ENCODE assay signal across 18 mouse cellular contexts in genomic region chr17:34583397-34583796, GRCm38 (mm10). TPM values are rescaled to one million over a fixed set of nuclear protein-coding genes. Genes with fewer than 3 reads are reported as not detected.
A peak's percentile ranks its signal among the peaks of the same experiment; 100 is the strongest.
DNase-seq lines count a peak whose midpoint lies in the region; ATAC-seq lines count a peak whose summit lies in the region.
"Had no signal": no experiment of that assay in that cellular context is flagged by ENCODE, and none has a peak within 500 bp of the region (broad histone marks: within the 10 kb centered on the region; RNA-seq: fewer than 3 reads in every experiment).

No protein-coding gene starts in this region.

- H3K9me3 ChIP-seq in forebrain, embryonic 13.5 days (replicated peaks), result no peaks in the 10 kb centered on the region
- H3K9me3 ChIP-seq in forebrain, embryonic 14.5 days (replicated peaks; ENCODE audit: control insufficient read depth, low read length), result no peaks in the 10 kb centered on the region
- H3K9me3 ChIP-seq: forebrain, embryonic 15.5 days; G1E; hindbrain, embryonic 12.5 days; limb, embryonic 15.5 days; stomach, embryonic 15.5 days had no signal

- no peak for DNase-seq in forebrain, embryonic 14.5 days (ENCODE audit: low spot score)
- peak; percentile 41 for DNase-seq in kidney, postnatal 14 days
- no peak for DNase-seq in kidney, adult 8-10 months
- peak; percentile 34 to 44 for DNase-seq in right cerebral cortex, postnatal 10 days (ENCODE audit: low spot score in 2 of 2)
- DNase-seq in right cerebral cortex, adult 18-20 months, result no peak
- DNase-seq in urinary bladder, postnatal 10 days (ENCODE audit: low spot score), result no peak
- DNase-seq: embryo, embryonic 11 days; layer of hippocampus, adult 9-11 months; midbrain, embryonic 14.5 days; right cerebral cortex, postnatal 14 days; thymus, postnatal 14 days had no signal

- H3K4me3 ChIP-seq in forebrain, embryonic 13.5 days, result no peak overlapping the region
- H3K4me3 ChIP-seq in forebrain, embryonic 14.5 days (ENCODE audit: low read depth, low read length), result no peak overlapping the region
- H3K4me3 ChIP-seq: forebrain, embryonic 15.5 days; hindbrain, embryonic 12.5 days; limb, embryonic 15.5 days; stomach, embryonic 15.5 days had no signal

- H3K27ac ChIP-seq in forebrain, embryonic 13.5 days, result no peak overlapping the region
- no peak overlapping the region for H3K27ac ChIP-seq in forebrain, embryonic 14.5 days (ENCODE audit: low read depth, low read length)
- H3K27ac ChIP-seq: forebrain, embryonic 15.5 days; hindbrain, embryonic 12.5 days; limb, embryonic 15.5 days; stomach, embryonic 15.5 days had no signal

- peak overlapping the region; percentile 5; the same call in 1 of the 2 replicates for H3K9ac ChIP-seq in forebrain, embryonic 13.5 days
- no peak overlapping the region for H3K9ac ChIP-seq in forebrain, embryonic 14.5 days (ENCODE audit: low read length)
- H3K9ac ChIP-seq: forebrain, embryonic 15.5 days; limb, embryonic 15.5 days; stomach, embryonic 15.5 days had no signal

- H3K4me2 ChIP-seq in forebrain, embryonic 13.5 days, result no peak overlapping the region
- no peak overlapping the region for H3K4me2 ChIP-seq in forebrain, embryonic 14.5 days (ENCODE audit: low read length)
- H3K4me2 ChIP-seq: forebrain, embryonic 15.5 days; hindbrain, embryonic 12.5 days; limb, embryonic 15.5 days; stomach, embryonic 15.5 days had no signal

- H3K4me1 ChIP-seq in forebrain, embryonic 13.5 days, result peaks cover 20% of the 10 kb centered on the region
- H3K4me1 ChIP-seq in forebrain, embryonic 14.5 days (ENCODE audit: control insufficient read depth, insufficient read depth, low read length), result peaks cover 7% of the 10 kb centered on the region

- H3K36me3 ChIP-seq in forebrain, embryonic 13.5 days (ENCODE audit: poor library complexity, severe bottlenecking), result no peaks in the 10 kb centered on the region
- no peaks in the 10 kb centered on the region for H3K36me3 ChIP-seq in forebrain, embryonic 14.5 days (ENCODE audit: control insufficient read depth, insufficient read depth, low read length)
- H3K36me3 ChIP-seq: forebrain, embryonic 15.5 days; G1E; hindbrain, embryonic 12.5 days; limb, embryonic 15.5 days; stomach, embryonic 15.5 days had no signal

- 60% methylated on average over 7 of the region's 7 CpGs for WGBS in forebrain, embryonic 13.5 days
- 77% methylated on average over 7 of the region's 7 CpGs for WGBS in forebrain, embryonic 14.5 days

- no peak for ATAC-seq in forebrain, embryonic 13.5 days
- ATAC-seq in forebrain, embryonic 14.5 days, result no peak
- ATAC-seq: forebrain, embryonic 15.5 days; intestine, embryonic 16.5 days had no signal

- no peaks in the 10 kb centered on the region for H3K27me3 ChIP-seq in forebrain, embryonic 13.5 days
- H3K27me3 ChIP-seq in forebrain, embryonic 14.5 days (replicated peaks; ENCODE audit: control insufficient read depth, insufficient read depth, low read length), result no peaks in the 10 kb centered on the region
- H3K27me3 ChIP-seq: forebrain, embryonic 15.5 days; hindbrain, embryonic 12.5 days; limb, embryonic 15.5 days; stomach, embryonic 15.5 days had no signal

RNA-seq across cellular contexts. Expression of gene Gpsm3, which starts 6.2 kb away (rescaled TPM):
- 2.4 and 3.0 TPM in 2 replicates for polyA plus RNA-seq in forebrain, embryonic 13.5 days (2015; fragmentation: Nextera tagmentation; extraction: Ambion mirVana)
- polyA plus RNA-seq in forebrain, embryonic 14.5 days (2014; fragmentation: Nextera tagmentation; extraction: Ambion mirVana), result 3.7 and 4.5 TPM in 2 replicates

RNA-seq across cellular contexts. Expression of gene Pbx2, which starts 7.7 kb away (rescaled TPM):
- polyA plus RNA-seq in forebrain, embryonic 13.5 days (2015; fragmentation: Nextera tagmentation; extraction: Ambion mirVana), result 10.2 and 10.5 TPM in 2 replicates
- polyA plus RNA-seq in forebrain, embryonic 14.5 days (2014; fragmentation: Nextera tagmentation; extraction: Ambion mirVana), result 6.4 and 9.6 TPM in 2 replicates

RNA-seq across cellular contexts. Expression of gene Ager, which starts 14.3 kb away (rescaled TPM):
- polyA plus RNA-seq in forebrain, embryonic 13.5 days (2015; fragmentation: Nextera tagmentation; extraction: Ambion mirVana), result 2.3 and 2.5 TPM in 2 replicates
- 1.1 and 1.5 TPM in 2 replicates for polyA plus RNA-seq in forebrain, embryonic 14.5 days (2014; fragmentation: Nextera tagmentation; extraction: Ambion mirVana)

RNA-seq across cellular contexts. Expression of gene Notch4, which starts 19.3 kb away (rescaled TPM):
- 4.6 and 7.7 TPM in 2 replicates for polyA plus RNA-seq in forebrain, embryonic 13.5 days (2015; fragmentation: Nextera tagmentation; extraction: Ambion mirVana)
- polyA plus RNA-seq in forebrain, embryonic 14.5 days (2014; fragmentation: Nextera tagmentation; extraction: Ambion mirVana), result 4.1 and 6.0 TPM in 2 replicates

RNA-seq across cellular contexts. Expression of gene Rnf5, which starts 20.1 kb away (rescaled TPM):
- 302 TPM in 2 replicates for polyA plus RNA-seq in forebrain, embryonic 13.5 days (2015; fragmentation: Nextera tagmentation; extraction: Ambion mirVana)
- 222 TPM in 2 replicates for polyA plus RNA-seq in forebrain, embryonic 14.5 days (2014; fragmentation: Nextera tagmentation; extraction: Ambion mirVana)

Comparison
In these comparisons a context has a peak if more than half of its experiments do, and no peak if none do; other contexts are left out.
1. DNase-seq: peak in kidney, postnatal 14 days (single experiment) and right cerebral cortex, postnatal 10 days (2 of 2); none in forebrain, embryonic 14.5 days (single experiment), kidney, adult 8-10 months (0 of 2), right cerebral cortex, adult 18-20 months (single experiment) and urinary bladder, postnatal 10 days (single experiment).